Mouse (Mus musculus) neural tube, embryonic 11.5 days (tissue): ENCODE results near the gene Tiam1. TPM values are rescaled to one million over a fixed set of nuclear protein-coding genes. Genes with fewer than 3 reads are reported as not detected.

ENCODE experiments used
- ATAC-seq: fragments of 200-750 bp; cut with Nextera tagmentation; 2 replicates; pipeline ENCODE4 v1.8.0; 2017; ENCODE audit warnings: moderate number of reproducible peaks, mild to moderate bottlenecking, moderate TSS enrichment, moderate library complexity; ENCODE audit not compliant: insufficient read depth, low FRiP score, low TSS enrichment
- DNase-seq: peaks from one replicate; pipeline ENCODE4 v3.0.0-alpha.2; 2015; ENCODE audit warnings: low spot score
- H3K27ac ChIP-seq: fragments of 300-500 bp; sonication (generic); 2 replicates; pipeline ENCODE4 v1.5.1; 2014; ENCODE audit warnings: low read depth, mild to moderate bottlenecking, low read length
- H3K27me3 ChIP-seq: fragments of 300-500 bp; sonication (generic); 2 replicates; pipeline ENCODE4 v1.6.1; 2014; ENCODE audit warnings: mild to moderate bottlenecking, low read length, mixed read lengths; ENCODE audit not compliant: control insufficient read depth, insufficient read depth
- H3K36me3 ChIP-seq: fragments of 300-500 bp; sonication (generic); 2 replicates; pipeline ENCODE4 v1.6.1; 2014; ENCODE audit warnings: mild to moderate bottlenecking, low read length, moderate library complexity, mixed read lengths; ENCODE audit not compliant: control insufficient read depth, insufficient read depth
- H3K4me1 ChIP-seq: fragments of 300-500 bp; sonication (generic); 2 replicates; pipeline ENCODE4 v1.6.1; 2014; ENCODE audit warnings: low read length, mixed read lengths; ENCODE audit not compliant: control insufficient read depth, insufficient read depth
- H3K4me2 ChIP-seq: fragments of 300-500 bp; sonication (generic); 2 replicates; pipeline ENCODE4 v1.6.1; 2014; ENCODE audit warnings: low read depth, mild to moderate bottlenecking, moderate library complexity
- H3K4me3 ChIP-seq: fragments of 300-500 bp; sonication (generic); 2 replicates; pipeline ENCODE4 v1.5.1; 2014; ENCODE audit warnings: low read depth, low read length
- H3K9ac ChIP-seq: fragments of 300-500 bp; sonication (generic); 2 replicates; pipeline ENCODE4 v1.6.1; 2014; ENCODE audit warnings: mild to moderate bottlenecking, low read length
- H3K9me3 ChIP-seq: fragments of 300-500 bp; sonication (generic); 2 replicates; pipeline ENCODE4 v1.6.1; 2016; ENCODE audit warnings: low read length; ENCODE audit not compliant: control insufficient read depth
- WGBS: fragments of 180-500 bp; shearing (Covaris S2); extraction: QIAGEN DNeasy Blood & Tissue Kit; methylation state at CpG from one replicate; pipeline ENCODE4 v1.1.7; 2014; 5-methylcytosine and 5-hydroxymethylcytosine counted together
- polyA plus RNA-seq: library from polyadenylated mRNA; unstranded; fragments of >200 nt; fragmentation: Nextera tagmentation; extraction: Ambion mirVana; gene quantifications from 2 replicates; pipeline ENCODE4 v1.2.1, GENCODE M21; 2014

The Tiam1 gene
- polyA plus RNA-seq, 1 experiment from 2014 or later: 27.7 TPM

DNA sequence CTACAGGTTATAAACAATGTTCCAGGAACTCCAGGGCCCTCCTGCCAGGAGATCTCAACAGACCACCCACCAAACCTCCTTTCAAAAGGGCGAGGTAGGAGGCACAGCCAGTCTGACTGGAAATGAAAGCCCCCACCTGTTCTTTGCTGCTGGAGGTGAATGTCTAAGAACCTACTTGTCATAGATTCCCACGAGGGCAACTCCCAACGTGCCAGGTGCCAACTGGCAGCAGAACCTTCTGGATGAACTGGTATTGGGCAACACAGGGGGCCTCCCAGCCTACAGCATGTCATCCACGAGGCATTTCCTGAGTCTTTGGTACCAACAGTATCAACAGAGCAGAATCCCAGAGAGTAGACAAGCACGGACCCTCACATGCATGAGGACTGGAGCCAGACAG is 282.0 kb downstream of the Tiam1 start:
- Histone ChIP-seq H3K9me3 (no peaks in the 10 kb centered on the region), H3K27me3 (no peaks in the 10 kb centered on the region), H3K4me2 (no peak overlapping the region), H3K9ac (no peak overlapping the region), H3K4me1 (peaks cover 12% of the 10 kb centered on the region), H3K27ac (no peak overlapping the region), H3K4me3 (no peak overlapping the region), H3K36me3 (no peaks in the 10 kb centered on the region)
- ATAC-seq: no peak
- no peak for DNase-seq
- WGBS: 51% methylated on average over 5 of the region's 5 CpGs

GRCm38 (mm10) chr16:89860708-89861107 is 282.9 kb downstream of the Tiam1 start:
- DNase-seq: no peak
- 80% methylated on average over 6 of the region's 6 CpGs for WGBS
- Histone ChIP-seq H3K27me3 (no peaks in the 10 kb centered on the region), H3K4me3 (no peak overlapping the region), H3K4me2 (no peak overlapping the region), H3K4me1 (peaks cover 12% of the 10 kb centered on the region), H3K36me3 (no peaks in the 10 kb centered on the region), H3K9ac (no peak overlapping the region), H3K9me3 (no peaks in the 10 kb centered on the region), H3K27ac (no peak overlapping the region)
- ATAC-seq: no peak

DNA sequence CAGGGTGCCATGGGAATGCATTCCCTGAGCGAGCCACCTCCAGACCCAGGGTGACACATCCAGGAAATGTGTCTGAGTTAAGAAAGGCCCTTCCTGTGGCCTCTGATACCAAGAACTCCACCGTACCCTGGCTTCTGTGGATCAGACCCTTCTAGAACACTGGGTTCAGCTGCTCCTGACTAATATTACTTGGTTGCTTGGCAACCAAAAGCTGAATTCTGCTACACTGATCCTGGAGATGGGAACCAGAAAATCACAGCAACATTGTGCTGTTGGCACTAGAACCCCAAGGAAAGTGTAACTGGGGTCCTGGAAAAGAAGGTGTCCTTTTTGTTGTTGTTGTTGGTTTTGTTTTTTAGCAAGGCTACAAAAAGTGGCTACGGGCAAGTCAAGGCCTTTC is 285.9 kb downstream of the Tiam1 start:
- Histone ChIP-seq H3K27ac (no peak overlapping the region), H3K4me2 (no peak overlapping the region), H3K36me3 (no peaks in the 10 kb centered on the region), H3K27me3 (no peaks in the 10 kb centered on the region), H3K9me3 (no peaks in the 10 kb centered on the region), H3K9ac (no peak overlapping the region), H3K4me3 (no peak overlapping the region), H3K4me1 (peaks cover 4% of the 10 kb centered on the region; the same call in 1 of the 2 replicates)
- WGBS: 94% methylated on average over 3 of the region's 3 CpGs
- no peak for ATAC-seq
- no peak for DNase-seq

DNA sequence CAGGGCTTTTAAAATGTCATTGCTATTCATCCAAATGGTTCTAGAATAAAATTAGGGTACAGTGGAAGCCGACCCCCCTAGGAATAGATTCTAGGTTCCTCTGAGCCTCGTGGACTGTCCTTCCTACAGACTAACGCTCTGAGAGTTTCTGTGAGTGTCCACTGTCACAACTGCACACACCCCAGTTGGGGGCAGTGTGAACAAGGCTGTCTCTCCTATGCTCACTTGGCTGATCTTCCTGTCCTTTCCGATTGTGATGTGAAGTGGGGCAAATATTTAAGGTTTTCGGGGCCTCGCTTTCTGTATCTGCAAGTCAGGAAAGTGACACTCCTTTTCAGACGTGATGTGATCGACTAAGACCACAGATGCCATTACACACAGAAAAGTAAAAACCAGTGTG is 288.8 kb downstream of the Tiam1 start:
- no peak overlapping the region for H3K27ac ChIP-seq
- no peaks in the 10 kb centered on the region for H3K9me3 ChIP-seq
- no peak overlapping the region for H3K9ac ChIP-seq
- H3K4me2 ChIP-seq: no peak overlapping the region
- no peaks in the 10 kb centered on the region for H3K27me3 ChIP-seq
- H3K4me1 ChIP-seq: no peaks in the 10 kb centered on the region
- H3K36me3 ChIP-seq: no peaks in the 10 kb centered on the region
- WGBS: 89% methylated on average over 8 of the region's 8 CpGs
- no peak overlapping the region for H3K4me3 ChIP-seq
- no peak for DNase-seq
- no peak for ATAC-seq

DNA sequence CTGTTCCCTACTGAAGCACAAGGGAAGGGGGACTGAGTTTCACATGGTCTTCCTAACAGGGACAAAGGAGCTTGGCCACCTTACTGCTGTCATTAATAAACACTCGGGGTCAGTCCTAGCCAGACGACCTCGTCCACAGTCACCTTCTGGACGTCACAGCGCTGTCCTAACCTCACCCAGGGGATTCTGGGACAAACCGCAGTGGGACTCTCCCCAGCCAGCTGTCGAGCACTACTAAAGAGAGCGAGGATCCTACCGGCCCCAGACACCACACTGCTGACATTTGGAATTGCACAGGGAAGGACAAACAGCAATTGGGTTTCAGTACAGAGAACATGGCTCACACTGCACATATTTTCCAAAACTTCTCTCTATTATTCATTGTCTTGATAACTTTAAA is 292.2 kb downstream of the Tiam1 start:
- no peaks in the 10 kb centered on the region for H3K9me3 ChIP-seq
- H3K36me3 ChIP-seq: no peaks in the 10 kb centered on the region
- H3K27me3 ChIP-seq: no peaks in the 10 kb centered on the region
- no peak overlapping the region for H3K9ac ChIP-seq
- H3K4me1 ChIP-seq: no peaks in the 10 kb centered on the region
- no peak for DNase-seq
- 0 out of 2 replicates have a peak, but pooled peaks have one; percentile 27 for ATAC-seq
- no peak overlapping the region for H3K27ac ChIP-seq
- no peak overlapping the region for H3K4me2 ChIP-seq
- 64% methylated on average over 9 of the region's 9 CpGs for WGBS
- H3K4me3 ChIP-seq: no peak overlapping the region

DNA sequence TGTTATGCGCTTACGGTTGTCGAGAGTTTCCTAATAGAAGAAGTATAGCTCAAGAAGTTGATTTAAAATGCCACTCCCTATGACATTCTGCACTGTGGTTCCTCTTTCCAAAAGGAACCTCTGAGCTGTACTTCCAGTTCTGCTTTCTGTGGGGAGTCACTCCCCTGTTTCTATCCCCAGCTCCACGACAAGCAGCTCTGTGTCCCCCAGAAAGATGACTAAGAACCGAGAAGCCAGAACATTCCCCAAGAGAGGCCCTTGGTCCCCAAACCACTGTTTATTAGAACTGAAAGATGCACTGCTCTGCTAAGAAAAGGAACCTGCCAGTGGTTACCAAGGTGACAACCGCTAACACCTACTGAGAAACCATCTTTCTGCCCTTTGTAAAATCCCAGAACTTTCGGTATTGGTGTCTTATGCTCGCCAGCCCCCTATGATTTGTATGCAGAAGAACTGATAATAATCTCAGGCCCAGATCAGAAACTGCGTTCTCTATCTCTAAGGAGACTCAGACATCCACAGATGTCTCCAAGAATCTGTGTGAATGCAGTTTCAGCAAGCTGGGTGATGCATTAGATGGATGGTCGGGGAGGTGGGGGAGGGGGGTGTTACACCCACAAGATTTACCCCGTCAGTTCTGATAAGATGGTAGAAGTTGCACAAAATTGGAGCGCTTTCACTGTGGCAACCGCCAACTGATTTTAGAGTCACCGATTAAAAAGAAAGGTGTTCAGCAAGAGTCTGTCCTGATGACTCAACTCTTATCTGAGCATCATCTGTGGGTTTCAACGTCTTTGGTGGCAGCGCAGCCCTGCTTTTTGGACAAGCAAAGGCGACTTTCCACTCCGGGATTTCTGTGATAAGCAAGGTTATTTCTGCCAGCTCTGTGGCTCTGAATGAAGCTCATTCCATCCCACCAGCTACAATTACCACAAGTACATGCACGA is 294.6 kb downstream of the Tiam1 start:
- Histone ChIP-seq H3K4me3 (no peak overlapping the region), H3K4me2 (no peak overlapping the region), H3K36me3 (no peaks in the 10 kb centered on the region), H3K9me3 (no peaks in the 10 kb centered on the region), H3K27me3 (no peaks in the 10 kb centered on the region), H3K9ac (no peak overlapping the region), H3K27ac (no peak overlapping the region), H3K4me1 (no peaks in the 10 kb centered on the region)
- ATAC-seq: no peak
- 91% methylated on average over 19 of the region's 19 CpGs for WGBS
- no peak for DNase-seq

DNA sequence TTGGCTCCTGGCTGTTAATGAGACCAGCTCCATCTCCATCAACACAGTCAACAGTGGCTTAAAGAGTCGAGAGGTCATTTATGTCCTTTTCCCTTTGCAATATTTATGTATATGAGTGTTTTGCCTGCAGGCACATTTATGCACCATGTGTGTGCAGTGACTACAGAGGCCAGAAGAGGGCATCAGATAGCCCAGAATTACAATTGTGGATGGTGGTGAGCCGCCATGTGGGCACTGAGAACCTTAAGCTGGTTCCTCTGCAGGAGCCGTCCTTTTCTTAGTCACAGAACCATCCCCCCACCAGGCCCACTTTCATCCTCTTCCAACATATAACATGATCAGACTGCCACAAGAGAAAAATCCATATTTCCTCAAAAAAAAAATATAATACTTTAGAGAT is 295.4 kb downstream of the Tiam1 start:
- H3K9ac ChIP-seq: no peak overlapping the region
- ATAC-seq: no peak
- DNase-seq: no peak
- H3K4me3 ChIP-seq: no peak overlapping the region
- H3K4me1 ChIP-seq: no peaks in the 10 kb centered on the region
- no peak overlapping the region for H3K27ac ChIP-seq
- 90% methylated on average over 3 of the region's 3 CpGs for WGBS
- H3K4me2 ChIP-seq: no peak overlapping the region
- H3K27me3 ChIP-seq: no peaks in the 10 kb centered on the region
- no peaks in the 10 kb centered on the region for H3K9me3 ChIP-seq
- no peaks in the 10 kb centered on the region for H3K36me3 ChIP-seq

GRCm38 (mm10) chr16:89845461-89845860 is 298.1 kb downstream of the Tiam1 start:
- no peak for ATAC-seq
- WGBS: 79% methylated on average over 8 of the region's 8 CpGs
- Histone ChIP-seq H3K36me3 (no peaks in the 10 kb centered on the region), H3K4me2 (no peak overlapping the region), H3K9ac (no peak overlapping the region), H3K9me3 (no peaks in the 10 kb centered on the region), H3K27ac (no peak overlapping the region), H3K4me1 (no peaks in the 10 kb centered on the region), H3K4me3 (no peak overlapping the region), H3K27me3 (no peaks in the 10 kb centered on the region)
- no peak for DNase-seq

GRCm38 (mm10) chr16:89844580-89844979 is 299.0 kb downstream of the Tiam1 start:
- ATAC-seq: peak; percentile 79; the same call in 1 of the 2 replicates
- no peak overlapping the region for H3K4me3 ChIP-seq
- H3K27me3 ChIP-seq: no peaks in the 10 kb centered on the region
- no peak for DNase-seq
- no peaks in the 10 kb centered on the region for H3K9me3 ChIP-seq
- no peaks in the 10 kb centered on the region for H3K36me3 ChIP-seq
- H3K27ac ChIP-seq: no peak overlapping the region
- no peak overlapping the region for H3K4me2 ChIP-seq
- 52% methylated on average over 5 of the region's 5 CpGs for WGBS
- no peak overlapping the region for H3K9ac ChIP-seq
- H3K4me1 ChIP-seq: no peaks in the 10 kb centered on the region
